Mouse (Mus musculus) ES-E14 (cell line): ENCODE measurements around the gene Alms1.

ENCODE experiments used
- HCFC1 ChIP-seq: IDR thresholded peaks from 2 replicates; pipeline ENCODE4 v1.6.1; 2012; ENCODE audit warnings: low read length, inconsistent platforms, borderline replicate concordance; ENCODE audit not compliant: insufficient read depth
- MAFK ChIP-seq: IDR thresholded peaks from 2 replicates; pipeline ENCODE4 v1.6.1; 2014; ENCODE audit warnings: mild to moderate bottlenecking, low read depth, low read length, inconsistent platforms; ENCODE audit not compliant: insufficient read depth

GRCm38 (mm10) chr6:85547642-85548041, 39.7 kb upstream of the Alms1 start:
- no peak for TF ChIP-seq HCFC1
- TF ChIP-seq MAFK: no peak
